Mouse (Mus musculus) left cerebral cortex, adult 11 months (tissue): ENCODE measurements at regions not wholly inside any gene's neighbourhood (a gene's known extent, or its start where the extent isn't known, plus 50 kb on each side); places are given as distances from the start of the nearest gene placed in this dataset.

Experiments used
- DNase-seq: peaks from one replicate; pipeline ENCODE4 v3.0.0; 2022; ENCODE audit warnings: low spot score

- DNase-seq, result no peak
These were observed 145.6 kb upstream of the Nfe2l3 start for GRCm38 (mm10) chr6:51286836-51287235.

- DNase-seq, result no peak
These were observed 145.1 kb upstream of the Nfe2l3 start for GRCm38 (mm10) chr6:51287383-51287782.

GRCm38 (mm10) chr6:51287807-51288206 is 144.7 kb upstream of the Nfe2l3 start:
- no peak for DNase-seq

GRCm38 (mm10) chr6:51288306-51289066 is 144.0 kb upstream of the Nfe2l3 start:
- no peak for DNase-seq

GRCm38 (mm10) chr6:51289067-51289725 is 143.3 kb upstream of the Nfe2l3 start:
- DNase-seq, result no peak

- no peak for DNase-seq
These were observed 131.6 kb upstream of the Nfe2l3 start for GRCm38 (mm10) chr6:51300694-51301417.

- DNase-seq, result no peak
These were observed 130.6 kb upstream of the Nfe2l3 start for GRCm38 (mm10) chr6:51301831-51302230.

- DNase-seq, result no peak
These were observed 130.2 kb upstream of the Nfe2l3 start for GRCm38 (mm10) chr6:51302240-51302639.

GRCm38 (mm10) chr6:51318341-51318740 is 114.1 kb upstream of the Nfe2l3 start:
- no peak for DNase-seq

- DNase-seq, result no peak
These were observed 112.5 kb upstream of the Nfe2l3 start for GRCm38 (mm10) chr6:51320019-51320418.

GRCm38 (mm10) chr6:51320676-51321419 is 111.6 kb upstream of the Nfe2l3 start:
- DNase-seq, result no peak

GRCm38 (mm10) chr6:51326103-51326829 is 106.2 kb upstream of the Nfe2l3 start:
- no peak for DNase-seq

GRCm38 (mm10) chr6:51329070-51329995 is 103.1 kb upstream of the Nfe2l3 start:
- no peak for DNase-seq

GRCm38 (mm10) chr6:51330069-51330706 is 102.3 kb upstream of the Nfe2l3 start:
- DNase-seq, result no peak

GRCm38 (mm10) chr6:51332841-51333240 is 99.6 kb upstream of the Nfe2l3 start:
- no peak for DNase-seq

GRCm38 (mm10) chr6:51333722-51334360 is 98.6 kb upstream of the Nfe2l3 start:
- no peak for DNase-seq

GRCm38 (mm10) chr6:51335314-51335713 is 97.2 kb upstream of the Nfe2l3 start:
- no peak for DNase-seq

- DNase-seq, result no peak
These were observed 93.2 kb upstream of the Nfe2l3 start for GRCm38 (mm10) chr6:51339301-51339700.

GRCm38 (mm10) chr6:51347721-51348120 is 84.7 kb upstream of the Nfe2l3 start:
- no peak for DNase-seq
